Mouse (Mus musculus): ENCODE measurements around the gene Ddi1.
A peak's percentile ranks its signal among the peaks of the same experiment; 100 is the strongest.

Gene Ddi1

DNA sequence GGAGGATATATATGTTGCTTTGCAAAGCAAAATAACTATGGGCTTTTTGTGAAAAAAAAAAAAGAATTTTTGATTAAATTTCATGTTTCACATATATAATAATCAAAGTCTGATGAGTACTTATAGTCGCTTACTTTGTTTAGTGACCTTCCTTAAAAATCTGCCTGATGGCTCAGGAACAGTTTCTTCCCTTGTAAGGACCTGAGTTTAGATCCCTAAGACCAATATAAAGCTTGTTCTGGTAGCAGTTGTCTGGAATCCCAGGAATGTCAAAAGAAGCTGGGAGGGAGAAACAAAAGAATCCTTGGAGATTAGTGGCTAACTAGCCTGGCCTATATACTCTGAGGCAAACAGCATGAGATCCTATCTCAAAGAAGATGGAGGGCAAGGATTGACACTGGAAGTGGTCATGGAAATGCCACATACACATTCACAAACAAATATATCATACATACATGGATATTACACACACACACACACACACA lies at the start of gene Ddi1:
Gene Ddi1, minus strand, starts transcription at position 51 of the 485 bp plus-strand sequence.
- no peak for DNase-seq (ENCODE audit: low spot score)

- no peak for DNase-seq (ENCODE audit: low spot score)
These were observed 47.5 kb upstream of the Ddi1 start for GRCm38 (mm10) chr9:6317114-6317513.

DNA sequence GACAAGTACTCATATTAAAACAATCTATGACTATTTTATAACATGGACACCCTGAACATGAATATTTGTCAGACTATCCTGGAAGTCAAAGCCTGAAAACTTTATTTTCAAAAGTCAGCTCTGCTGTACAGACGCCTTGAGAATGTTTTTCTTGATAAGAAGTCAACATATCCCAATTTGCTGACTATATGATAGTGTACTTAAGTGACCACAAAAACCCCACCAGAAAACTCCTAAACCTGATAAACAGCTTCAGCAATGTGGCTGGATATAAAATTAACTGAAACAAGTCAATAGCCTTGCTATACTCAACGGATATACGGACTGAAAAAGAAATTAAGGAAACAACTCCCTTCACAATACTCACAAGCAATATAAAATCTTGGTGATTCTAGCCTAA lies 36.2 kb upstream of the Ddi1 start:
- no peak for DNase-seq (ENCODE audit: low spot score)

- no peak for DNase-seq (ENCODE audit: low spot score)
These were observed 34.9 kb upstream of the Ddi1 start for GRCm38 (mm10) chr9:6304590-6304989.

DNA sequence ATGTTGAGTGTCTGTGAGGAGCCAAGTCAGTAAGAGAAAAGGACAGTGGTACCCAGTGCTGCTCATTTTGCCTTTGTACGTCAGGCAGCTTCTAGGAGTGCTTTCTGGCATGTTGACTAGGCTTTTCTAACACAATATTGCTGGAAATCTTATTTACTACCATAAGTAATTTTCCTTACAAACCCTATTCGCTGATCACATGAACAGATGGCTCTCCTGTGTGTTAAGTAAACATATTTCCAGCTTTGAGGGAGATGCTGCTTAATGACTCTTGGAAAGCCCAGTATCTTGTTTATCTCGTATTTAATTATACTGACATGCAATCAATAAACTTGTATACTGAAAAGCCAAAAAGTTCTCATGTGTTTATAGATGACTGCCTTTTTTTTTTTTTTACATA lies 32.4 kb upstream of the Ddi1 start:
- DNase-seq (ENCODE audit: low spot score) = no peak

GRCm38 (mm10) chr9:6298547-6298946 lies 28.9 kb upstream of the Ddi1 start:
- no peak for DNase-seq (ENCODE audit: low spot score)

DNA sequence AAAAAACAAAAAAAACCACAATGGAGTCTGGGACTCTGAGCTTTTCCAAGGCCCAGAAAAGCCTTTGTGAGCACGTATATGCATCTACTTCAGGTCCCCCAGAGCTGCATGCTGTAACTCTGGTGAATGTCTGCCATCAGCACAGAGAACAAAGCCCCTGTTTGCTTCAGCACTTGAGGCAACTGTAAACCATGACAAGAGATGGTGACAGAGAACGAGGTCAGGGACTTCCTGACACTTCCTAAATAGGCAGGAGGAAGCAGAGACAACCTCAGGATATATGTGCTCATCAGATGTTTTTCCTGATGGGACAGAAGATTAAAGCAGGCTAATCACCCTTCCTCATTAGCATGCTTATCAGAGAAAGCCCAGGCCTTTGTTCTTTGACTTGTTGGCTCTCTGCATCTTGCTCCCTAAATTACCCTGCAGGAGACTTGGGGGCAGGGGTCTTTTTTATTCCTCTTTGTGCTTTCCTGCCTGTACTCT lies 19.6 kb upstream of the Ddi1 start:
- DNase-seq (ENCODE audit: low spot score) = no peak

GRCm38 (mm10) chr9:6286770-6287169 lies 17.1 kb upstream of the Ddi1 start:
- no peak for DNase-seq (ENCODE audit: low spot score)

GRCm38 (mm10) chr9:6277526-6277925 lies 7.9 kb upstream of the Ddi1 start:
- DNase-seq (ENCODE audit: low spot score) = no peak

DNA sequence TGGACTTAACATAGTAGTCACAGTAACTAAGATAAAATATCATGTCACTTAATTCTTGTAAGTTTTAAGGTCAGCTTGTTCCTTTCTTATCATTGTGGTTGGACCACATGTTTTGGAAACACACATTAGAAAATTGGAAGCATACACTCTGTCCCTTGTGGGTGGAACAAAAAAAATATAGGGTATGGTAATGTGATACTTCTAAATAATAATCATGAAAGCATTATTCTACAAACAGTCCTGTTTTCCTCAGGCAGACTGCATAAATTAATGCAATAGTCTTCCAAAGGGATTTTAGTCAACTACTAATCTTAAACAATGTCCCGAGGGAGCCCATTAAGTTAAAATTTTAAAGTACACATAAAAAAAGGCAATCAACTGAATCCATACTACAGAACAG lies 6.7 kb upstream of the Ddi1 start:
- no peak for DNase-seq (ENCODE audit: low spot score)

DNA sequence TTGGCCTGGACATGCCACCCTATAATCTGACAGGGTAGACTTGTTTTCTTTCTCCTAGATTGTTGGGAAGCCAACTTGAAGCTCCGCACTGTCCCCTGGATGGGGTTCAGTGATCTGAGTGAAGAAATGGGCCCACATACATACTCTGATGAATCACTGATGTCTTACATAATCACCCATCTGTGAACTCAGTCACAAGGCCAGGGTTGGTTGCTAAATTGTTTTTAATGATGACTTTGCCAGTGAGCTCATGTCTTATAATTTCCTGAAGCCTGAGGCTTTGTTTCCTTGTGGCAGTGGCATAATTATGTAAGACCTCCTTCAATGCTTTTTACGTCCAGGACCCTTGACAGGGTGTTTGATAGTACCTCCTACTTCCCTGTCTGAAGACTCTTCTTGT lies 4.8 kb downstream of the Ddi1 start:
- no peak for DNase-seq (ENCODE audit: low spot score)

GRCm38 (mm10) chr9:6257072-6257471 lies 12.6 kb downstream of the Ddi1 start:
- no peak for DNase-seq (ENCODE audit: low spot score)

GRCm38 (mm10) chr9:6251990-6252389 lies 17.7 kb downstream of the Ddi1 start:
- no peak for DNase-seq (ENCODE audit: low spot score)

- no peak for DNase-seq (ENCODE audit: low spot score)
These were observed 19.3 kb downstream of the Ddi1 start for GRCm38 (mm10) chr9:6250320-6250719.

DNA sequence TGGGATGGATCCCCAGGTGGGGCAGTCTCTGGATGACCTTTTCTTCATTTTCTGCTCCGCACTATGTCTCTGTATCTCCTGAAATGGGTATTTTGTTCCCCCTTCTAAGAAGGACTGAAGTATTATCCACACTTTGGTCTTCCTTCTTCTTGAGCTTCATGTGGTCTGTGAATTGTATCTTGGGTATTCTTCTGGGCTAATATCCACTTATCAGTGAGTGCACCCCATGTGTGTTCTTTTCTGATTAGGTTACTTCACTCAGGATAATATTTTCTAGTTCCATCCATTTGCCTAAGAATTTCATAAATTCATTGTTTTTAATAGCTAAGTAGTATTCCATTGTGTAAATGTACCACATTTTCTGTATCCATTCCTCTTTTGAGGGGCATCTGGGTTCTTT lies 33.7 kb downstream of the Ddi1 start:
- peak; percentile 34 for DNase-seq (ENCODE audit: low spot score)

- DNase-seq (ENCODE audit: low spot score) = no peak
These were observed 52.1 kb downstream of the Ddi1 start for GRCm38 (mm10) chr9:6217505-6217904.

GRCm38 (mm10) chr9:6212862-6213261 lies 56.8 kb downstream of the Ddi1 start:
- DNase-seq (ENCODE audit: low spot score) = no peak
